Mouse (Mus musculus): ENCODE measurements around the gene Med24. TPM values are rescaled to one million over a fixed set of nuclear protein-coding genes. Genes with fewer than 3 reads are reported as not detected.

The Med24 gene
- total RNA-seq, 4 experiments from 2014 or later = 44.4 to 49.9 (median 46.8) TPM

- peak; percentile 72 for DNase-seq (ENCODE audit: low spot score)
Observed at GRCm38 (mm10) chr11:98765421-98766309, 36.4 kb upstream of the Med24 start.

GRCm38 (mm10) chr11:98764746-98765145 is 35.5 kb upstream of the Med24 start:
- DNase-seq (ENCODE audit: low spot score) = no peak

- DNase-seq (ENCODE audit: low spot score) = no peak
Observed at GRCm38 (mm10) chr11:98764091-98764490, 34.9 kb upstream of the Med24 start.

- no peak for DNase-seq (ENCODE audit: low spot score)
Observed at GRCm38 (mm10) chr11:98763502-98763861, 34.2 kb upstream of the Med24 start.

- peak; percentile 30 for DNase-seq (ENCODE audit: low spot score)
Observed at GRCm38 (mm10) chr11:98762756-98763501, 33.7 kb upstream of the Med24 start.

GRCm38 (mm10) chr11:98761939-98762338 is 32.7 kb upstream of the Med24 start:
- no peak for DNase-seq (ENCODE audit: low spot score)

GRCm38 (mm10) chr11:98756711-98757110 is 27.5 kb upstream of the Med24 start:
- no peak for DNase-seq (ENCODE audit: low spot score)

- DNase-seq (ENCODE audit: low spot score) = no peak
Observed at GRCm38 (mm10) chr11:98755726-98756380, 26.6 kb upstream of the Med24 start.

- DNase-seq (ENCODE audit: low spot score) = peak; percentile 46
Observed at GRCm38 (mm10) chr11:98754621-98755181, 25.5 kb upstream of the Med24 start.

- DNase-seq (ENCODE audit: low spot score) = peak; percentile 26
Observed at GRCm38 (mm10) chr11:98754151-98754620, 25.0 kb upstream of the Med24 start.

GRCm38 (mm10) chr11:98753264-98753663 is 24.0 kb upstream of the Med24 start:
- DNase-seq (ENCODE audit: low spot score) = no peak

GRCm38 (mm10) chr11:98752562-98753140 is 23.4 kb upstream of the Med24 start:
- no peak for DNase-seq (ENCODE audit: low spot score)

GRCm38 (mm10) chr11:98751221-98751782 is 22.1 kb upstream of the Med24 start:
- DNase-seq (ENCODE audit: low spot score) = peak; percentile 43

GRCm38 (mm10) chr11:98750351-98751201 is 21.3 kb upstream of the Med24 start:
- DNase-seq (ENCODE audit: low spot score) = peak; percentile 48

GRCm38 (mm10) chr11:98749716-98750115 is 20.5 kb upstream of the Med24 start:
- DNase-seq (ENCODE audit: low spot score) = no peak

GRCm38 (mm10) chr11:98748506-98749416 is 19.5 kb upstream of the Med24 start:
- peak; percentile 31 for DNase-seq (ENCODE audit: low spot score)

- peak; percentile 25 for DNase-seq (ENCODE audit: low spot score)
Observed at GRCm38 (mm10) chr11:98747804-98748505, 18.7 kb upstream of the Med24 start.

Data from heart, adult 8-10 months (tissue).